Mouse (Mus musculus): ENCODE measurements around the gene Wdr64. TPM values are rescaled to one million over a fixed set of nuclear protein-coding genes. Genes with fewer than 3 reads are reported as not detected.

The Wdr64 gene
- polyA plus RNA-seq, 1 experiment from 2014 or later, result not detected

DNA sequence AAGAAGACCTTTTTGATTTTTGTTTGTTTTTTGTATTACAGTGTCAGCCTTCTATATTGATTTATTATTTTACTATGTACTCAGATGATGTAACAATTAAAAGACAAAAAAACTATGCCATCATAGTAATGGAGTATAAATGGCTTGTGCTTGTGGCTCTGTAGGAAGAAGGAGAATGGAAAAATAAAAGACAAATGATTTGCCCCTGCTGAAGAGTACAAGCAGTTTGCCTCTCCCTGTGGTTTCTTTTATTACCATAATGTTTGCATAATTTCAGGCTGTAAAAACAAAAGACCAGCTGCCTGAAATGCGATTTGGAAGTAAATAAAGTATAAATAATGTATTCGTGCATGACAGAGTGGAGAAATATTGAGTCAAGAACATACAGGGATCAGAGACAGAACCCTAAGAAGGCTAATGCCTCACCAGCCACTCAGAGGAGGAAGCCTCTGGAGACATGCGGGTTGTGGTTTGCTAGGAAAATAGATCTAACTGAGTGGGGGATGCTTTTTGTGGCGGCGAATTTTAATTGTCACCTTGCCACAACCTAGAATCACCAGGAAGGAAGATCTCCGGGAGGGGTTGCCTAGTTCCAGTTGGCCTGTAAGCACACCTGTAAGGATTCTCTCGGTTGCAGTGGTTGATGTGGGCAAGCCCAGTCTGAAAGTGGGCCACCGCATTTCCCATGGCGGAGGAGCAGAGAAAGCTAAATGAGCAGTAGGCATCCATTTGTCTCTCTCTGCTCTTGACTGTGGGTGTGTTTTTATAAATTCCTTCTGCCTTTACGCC is 56.4 kb downstream of the Wdr64 start:
- Histone ChIP-seq H3K9me3 (replicated peaks) (no peaks in the 10 kb centered on the region), H3K36me3 (no peaks in the 10 kb centered on the region), H3K9ac (no peak overlapping the region), H3K4me1 (no peaks in the 10 kb centered on the region), H3K4me3 (no peak overlapping the region), H3K4me2 (no peak overlapping the region), H3K27ac (no peak overlapping the region), H3K27me3 (replicated peaks) (no peaks in the 10 kb centered on the region)
- no peak for ATAC-seq
- 57% methylated on average over 10 of the region's 10 CpGs for WGBS (ENCODE audit: insufficient replicate concordance)

DNA sequence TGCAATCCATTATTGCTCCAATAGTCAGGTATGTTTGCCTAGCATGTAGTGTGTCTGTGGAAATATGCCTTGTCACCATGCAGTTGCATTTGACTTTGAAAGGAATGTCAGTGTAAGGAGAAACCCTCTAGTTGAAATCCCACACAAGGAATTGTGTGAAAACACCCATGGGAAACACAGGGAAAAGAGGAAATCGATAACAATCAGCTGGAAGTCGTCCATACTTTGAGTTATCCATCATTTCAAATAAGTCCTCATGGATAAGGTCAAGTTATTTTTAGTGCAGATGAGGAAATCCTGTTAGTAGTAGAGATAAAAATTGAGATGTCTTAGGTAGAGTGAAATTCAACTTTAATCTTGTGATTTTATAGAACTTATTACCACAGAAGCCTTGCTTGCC is 96.3 kb downstream of the Wdr64 start:
- Histone ChIP-seq H3K9ac (no peak overlapping the region), H3K4me1 (no peaks in the 10 kb centered on the region), H3K9me3 (replicated peaks) (no peaks in the 10 kb centered on the region), H3K36me3 (no peaks in the 10 kb centered on the region), H3K4me3 (no peak overlapping the region), H3K27me3 (replicated peaks) (no peaks in the 10 kb centered on the region), H3K4me2 (no peak overlapping the region), H3K27ac (no peak overlapping the region)
- no peak for ATAC-seq
- 51% methylated on average over 2 of the region's 2 CpGs for WGBS (ENCODE audit: insufficient replicate concordance)

DNA sequence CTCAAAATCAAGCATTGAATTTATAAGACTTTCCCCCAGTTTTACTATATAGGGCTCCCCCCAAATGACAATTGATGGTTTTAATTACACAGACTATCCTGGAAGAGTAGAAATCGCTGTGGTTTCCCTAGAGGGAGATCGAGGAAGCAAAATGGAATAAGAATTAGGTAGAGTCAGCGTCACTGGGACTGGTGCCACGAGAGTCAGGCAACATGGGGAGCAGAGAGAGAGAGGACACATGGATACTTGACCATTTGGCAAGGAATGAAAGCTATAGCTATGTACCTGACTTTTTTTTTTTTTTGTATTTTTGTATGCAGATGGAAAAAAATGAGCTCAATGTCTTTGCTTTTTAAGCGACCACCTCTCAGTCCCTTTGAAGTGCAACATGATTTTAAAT is 110.0 kb downstream of the Wdr64 start:
- H3K27me3 ChIP-seq (replicated peaks), result no peaks in the 10 kb centered on the region
- H3K4me1 ChIP-seq, result no peaks in the 10 kb centered on the region
- H3K4me3 ChIP-seq, result no peak overlapping the region
- no peaks in the 10 kb centered on the region for H3K36me3 ChIP-seq
- H3K4me2 ChIP-seq, result no peak overlapping the region
- ATAC-seq, result no peak
- H3K27ac ChIP-seq, result no peak overlapping the region
- no peaks in the 10 kb centered on the region for H3K9me3 ChIP-seq (replicated peaks)
- 44% methylated on average over 5 of the region's 5 CpGs for WGBS (ENCODE audit: insufficient replicate concordance)
- H3K9ac ChIP-seq, result no peak overlapping the region

DNA sequence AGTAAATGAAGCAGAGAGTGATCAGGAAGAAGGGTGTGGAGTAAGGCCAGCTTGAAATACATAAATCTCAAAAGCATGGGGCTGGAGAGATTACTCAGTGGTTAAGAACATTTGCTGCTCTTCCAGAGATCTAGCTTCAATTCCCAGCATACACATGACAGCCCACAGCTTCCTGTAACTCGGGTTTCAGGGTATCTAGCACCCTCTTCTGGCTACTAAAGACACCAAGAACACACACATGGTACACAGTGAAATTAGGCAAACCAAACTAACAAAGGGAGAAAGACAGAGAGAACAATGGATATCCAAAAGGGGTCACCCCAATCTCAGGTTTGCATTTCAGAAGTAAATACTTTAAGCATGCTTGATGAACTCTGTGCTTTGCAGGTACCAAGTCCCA is 113.2 kb downstream of the Wdr64 start:
- no peaks in the 10 kb centered on the region for H3K27me3 ChIP-seq (replicated peaks)
- H3K36me3 ChIP-seq, result no peaks in the 10 kb centered on the region
- H3K27ac ChIP-seq, result no peak overlapping the region
- H3K9ac ChIP-seq, result no peak overlapping the region
- no peak overlapping the region for H3K4me2 ChIP-seq
- H3K4me3 ChIP-seq, result no peak overlapping the region
- ATAC-seq, result no peak
- no peaks in the 10 kb centered on the region for H3K4me1 ChIP-seq
- 7% methylated on average over 1 of the region's 1 CpGs for WGBS (ENCODE audit: insufficient replicate concordance)
- H3K9me3 ChIP-seq (replicated peaks), result no peaks in the 10 kb centered on the region

DNA sequence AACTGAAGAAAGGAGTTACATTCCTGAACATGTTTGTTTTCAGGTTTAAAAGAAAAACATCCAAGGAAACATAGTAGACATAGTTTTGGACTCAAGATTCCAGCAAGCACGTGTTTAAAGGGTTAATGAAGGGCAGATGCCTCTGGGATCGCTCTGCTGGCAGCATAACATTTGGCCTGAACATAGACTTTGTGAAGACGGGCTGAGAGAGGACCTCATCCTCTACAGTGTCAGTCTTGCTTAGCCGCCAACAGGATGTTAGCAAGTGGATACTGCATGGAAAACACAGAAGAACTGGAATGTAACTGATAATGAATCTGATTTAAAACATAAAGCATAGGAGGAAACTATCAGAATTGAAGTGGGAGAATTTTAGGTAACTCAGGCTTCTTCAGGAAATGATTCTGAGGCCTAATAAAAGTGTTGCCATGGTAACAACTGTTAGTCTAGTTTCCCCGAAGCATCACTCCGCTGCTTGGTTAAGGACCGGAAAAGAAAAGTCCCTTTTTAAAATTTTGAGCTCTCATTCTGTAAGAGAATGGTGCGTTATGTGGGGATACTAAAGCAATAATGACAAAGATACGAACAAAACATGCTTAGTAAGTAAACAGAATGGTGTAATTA is 125.5 kb downstream of the Wdr64 start:
- H3K4me2 ChIP-seq, result no peak overlapping the region
- no peak overlapping the region for H3K9ac ChIP-seq
- H3K27ac ChIP-seq, result no peak overlapping the region
- no peaks in the 10 kb centered on the region for H3K36me3 ChIP-seq
- ATAC-seq, result no peak
- H3K4me3 ChIP-seq, result no peak overlapping the region
- 65% methylated on average over 9 of the region's 9 CpGs for WGBS (ENCODE audit: insufficient replicate concordance)
- no peaks in the 10 kb centered on the region for H3K4me1 ChIP-seq
- no peaks in the 10 kb centered on the region for H3K9me3 ChIP-seq (replicated peaks)
- H3K27me3 ChIP-seq (replicated peaks), result no peaks in the 10 kb centered on the region

DNA sequence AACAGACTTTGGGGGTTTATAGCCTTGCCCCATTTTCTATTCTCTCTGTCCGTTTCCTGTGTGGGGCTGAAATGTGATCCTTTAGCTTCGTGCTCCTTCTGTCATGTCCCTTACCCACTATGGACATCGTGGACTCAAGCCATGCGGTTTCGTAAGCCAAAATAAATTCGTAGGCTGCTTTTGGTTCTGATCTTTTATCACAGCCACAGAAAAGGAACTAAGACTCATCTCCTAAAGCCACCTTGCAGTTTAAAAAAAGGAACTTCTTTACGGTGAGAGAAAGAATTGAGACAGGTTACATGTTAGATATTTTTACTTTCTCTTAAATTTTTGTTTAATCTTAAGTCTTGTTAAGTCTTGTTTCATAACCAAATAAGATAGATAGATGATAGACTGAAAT is 130.1 kb downstream of the Wdr64 start:
- WGBS (ENCODE audit: insufficient replicate concordance), result 52% methylated on average over 7 of the region's 7 CpGs
- H3K9me3 ChIP-seq (replicated peaks), result no peaks in the 10 kb centered on the region
- H3K27me3 ChIP-seq (replicated peaks), result no peaks in the 10 kb centered on the region
- H3K4me1 ChIP-seq, result no peaks in the 10 kb centered on the region
- H3K4me3 ChIP-seq, result no peak overlapping the region
- ATAC-seq, result no peak
- H3K36me3 ChIP-seq, result no peaks in the 10 kb centered on the region
- no peak overlapping the region for H3K9ac ChIP-seq
- H3K27ac ChIP-seq, result no peak overlapping the region
- no peak overlapping the region for H3K4me2 ChIP-seq

DNA sequence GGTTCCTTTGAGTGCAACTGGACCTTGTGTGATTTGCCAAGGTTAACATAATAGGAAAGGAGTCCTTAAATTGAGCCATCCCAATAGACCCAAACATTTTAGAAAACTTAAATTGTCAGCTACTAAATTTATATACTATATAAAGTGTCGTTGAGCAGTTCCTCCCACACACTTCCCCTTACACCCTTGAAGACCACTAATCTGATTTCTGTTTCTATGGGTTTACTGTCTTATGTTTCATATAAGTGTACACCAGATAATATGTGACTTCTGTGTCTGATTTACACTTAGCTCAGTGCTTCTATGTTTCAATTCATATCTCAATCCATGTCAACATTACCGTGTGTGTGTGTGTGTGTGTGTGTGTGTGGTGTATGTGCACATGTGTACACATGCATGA is 130.8 kb downstream of the Wdr64 start:
- ATAC-seq, result no peak
- 73% methylated on average over 2 of the region's 2 CpGs for WGBS (ENCODE audit: insufficient replicate concordance)
- Histone ChIP-seq H3K9me3 (replicated peaks) (no peaks in the 10 kb centered on the region), H3K4me3 (no peak overlapping the region), H3K9ac (no peak overlapping the region), H3K27me3 (replicated peaks) (no peaks in the 10 kb centered on the region), H3K27ac (no peak overlapping the region), H3K4me1 (no peaks in the 10 kb centered on the region), H3K36me3 (no peaks in the 10 kb centered on the region), H3K4me2 (no peak overlapping the region)

DNA sequence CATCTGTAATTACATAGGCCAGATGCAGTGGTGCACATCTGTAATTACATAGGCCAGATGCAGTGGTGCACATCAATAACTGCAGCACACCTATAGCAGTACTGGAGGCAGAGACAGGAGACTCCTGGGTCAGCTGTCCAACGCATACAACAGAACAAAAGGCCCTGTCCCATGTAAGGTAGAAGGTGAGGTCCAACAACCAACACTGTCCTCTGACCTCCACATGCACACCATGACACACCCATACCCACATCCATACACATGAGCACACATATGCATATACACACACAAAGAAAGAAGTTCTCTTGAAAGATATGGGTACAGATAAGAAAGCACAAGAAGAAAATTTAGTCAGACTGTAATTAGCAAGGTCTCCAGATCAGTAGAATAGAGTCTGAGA is 157.1 kb downstream of the Wdr64 start:
- Histone ChIP-seq H3K4me3 (no peak overlapping the region), H3K36me3 (no peaks in the 10 kb centered on the region)

More for the DNA sequence above, 157.1 kb downstream of the Wdr64 start:
- no peaks in the 10 kb centered on the region for H3K27me3 ChIP-seq (replicated peaks)
- no peaks in the 10 kb centered on the region for H3K9me3 ChIP-seq (replicated peaks)
- H3K9ac ChIP-seq, result no peak overlapping the region
- 79% methylated on average over 1 of the region's 1 CpGs for WGBS (ENCODE audit: insufficient replicate concordance)
- H3K4me1 ChIP-seq, result no peaks in the 10 kb centered on the region
- no peak overlapping the region for H3K27ac ChIP-seq
- no peak for ATAC-seq
- no peak overlapping the region for H3K4me2 ChIP-seq

Other genes with a start within 250 kb of the Wdr64 start
- gene Rgs7, start 206.1 kb upstream of the Wdr64 start, polyA plus RNA-seq (2016; fragmentation: Nextera tagmentation; extraction: Ambion mirVana), result 0.07 and 0.17 TPM in 2 replicates
- gene Kmo, start 78.2 kb upstream of the Wdr64 start, polyA plus RNA-seq (2016; fragmentation: Nextera tagmentation; extraction: Ambion mirVana), result 2.9 and 3.2 TPM in 2 replicates
- 80.2 and 87.8 TPM in 2 replicates for gene Fh1, start 73.0 kb upstream of the Wdr64 start, polyA plus RNA-seq (2016; fragmentation: Nextera tagmentation; extraction: Ambion mirVana)
- gene Opn3, start 5.8 kb upstream of the Wdr64 start, polyA plus RNA-seq (2016; fragmentation: Nextera tagmentation; extraction: Ambion mirVana), result 2.5 and 3.1 TPM in 2 replicates
- gene Chml, start 5.7 kb upstream of the Wdr64 start, polyA plus RNA-seq (2016; fragmentation: Nextera tagmentation; extraction: Ambion mirVana), result 1.6 TPM in 2 replicates
- 76.5 and 78.4 TPM in 2 replicates for gene Exo1, start 182.0 kb downstream of the Wdr64 start, polyA plus RNA-seq (2016; fragmentation: Nextera tagmentation; extraction: Ambion mirVana)
- gene Gm38100, start 221.7 kb downstream of the Wdr64 start, polyA plus RNA-seq (2016; fragmentation: Nextera tagmentation; extraction: Ambion mirVana), result not detected in 2 replicates